Mouse (Mus musculus): ENCODE results near the gene Nr6a1. TPM values are rescaled to one million over a fixed set of nuclear protein-coding genes. Genes with fewer than 3 reads are reported as not detected.

Nr6a1 gene
- polyA plus RNA-seq, 1 experiment from 2014 or later: 3.1 TPM

DNA sequence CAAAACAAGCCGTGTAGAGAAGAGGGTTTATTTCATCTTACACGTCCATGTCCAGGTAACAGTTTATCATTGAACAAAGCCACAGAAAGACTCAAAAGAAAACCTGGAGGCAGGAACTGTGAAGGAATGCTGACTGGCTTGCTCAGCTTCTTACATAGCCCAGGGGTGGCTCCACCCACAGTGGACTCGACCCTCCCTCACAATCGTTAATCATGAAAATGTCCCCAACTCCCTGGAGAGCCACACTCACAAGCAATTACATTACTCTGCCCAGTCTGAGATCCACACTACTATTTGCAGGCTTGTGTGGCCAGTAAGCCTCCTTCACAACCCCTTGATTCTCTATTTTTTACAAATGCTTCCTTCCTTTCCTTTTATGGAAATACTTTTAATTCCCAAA lies 36.7 kb upstream of the Nr6a1 start:
- 47% methylated on average over 4 of the region's 4 CpGs for WGBS
- Histone ChIP-seq H3K4me1 (replicated peaks; ENCODE audit: control insufficient read depth, insufficient read depth, low read length) (no peaks in the 10 kb centered on the region), H3K36me3 (ENCODE audit: control insufficient read depth, insufficient read depth, low read length) (no peaks in the 10 kb centered on the region), H3K27me3 (ENCODE audit: control insufficient read depth, insufficient read depth, low read length) (no peaks in the 10 kb centered on the region), H3K4me3 (ENCODE audit: low read depth, low read length) (no peak overlapping the region), H3K27ac (ENCODE audit: low read depth, low read length) (no peak overlapping the region), H3K4me2 (ENCODE audit: low read depth, low read length, severe bottlenecking) (no peak overlapping the region), H3K9ac (ENCODE audit: low read length) (no peak overlapping the region), H3K9me3 (ENCODE audit: control insufficient read depth, low read length) (no peaks in the 10 kb centered on the region)
- ATAC-seq (replicated peaks; ENCODE audit: low FRiP score): no peak
- DNase-seq (ENCODE audit: low spot score): no peak

DNA sequence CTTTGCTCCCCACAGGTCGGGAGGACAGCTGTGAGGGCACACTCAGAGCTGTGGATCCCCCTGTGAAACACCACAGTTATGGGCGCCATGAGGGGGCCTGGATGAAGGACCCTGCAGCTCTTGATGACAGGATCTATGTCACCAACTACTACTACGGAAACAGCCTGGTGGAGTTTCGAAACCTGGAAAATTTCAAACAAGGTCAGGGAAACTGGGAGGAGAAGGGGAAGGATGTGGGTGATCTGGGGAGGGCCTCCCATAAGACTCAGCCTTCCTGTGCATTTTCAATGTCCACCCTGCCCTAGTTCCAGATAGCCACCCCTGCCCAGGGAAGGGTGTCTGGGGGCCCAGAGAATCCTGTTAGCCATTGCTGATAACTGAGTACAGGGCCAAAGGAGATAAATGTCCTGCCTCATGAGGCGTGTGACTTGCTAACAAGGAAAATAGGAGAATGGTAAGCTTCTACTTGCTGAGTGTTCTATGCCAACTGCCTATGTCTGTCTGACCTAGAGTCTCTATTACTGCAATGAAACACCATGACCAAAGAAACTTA lies 30.3 kb upstream of the Nr6a1 start:
- H3K9ac ChIP-seq (ENCODE audit: low read length): no peak overlapping the region
- no peak overlapping the region for H3K27ac ChIP-seq (ENCODE audit: low read depth, low read length)
- 83% methylated on average over 5 of the region's 5 CpGs for WGBS

DNA sequence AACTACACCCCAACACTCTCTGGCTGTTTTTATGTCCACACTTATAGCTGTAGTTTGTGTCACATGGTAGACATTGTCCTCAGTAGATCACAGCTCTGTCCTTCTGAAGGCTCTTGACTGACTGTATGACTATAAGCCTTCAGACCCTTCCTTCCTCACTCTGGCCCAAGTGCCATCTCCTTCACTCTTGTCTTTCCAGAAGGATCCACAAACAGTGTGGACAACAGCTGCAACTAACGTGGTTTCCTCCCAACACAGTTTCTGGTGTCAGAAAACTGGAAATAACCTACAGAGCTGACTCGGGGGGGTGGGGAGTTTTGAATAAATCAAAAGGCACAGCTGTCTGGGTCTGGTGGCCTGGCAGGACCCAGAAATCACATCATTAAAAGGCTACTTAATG lies 28.6 kb upstream of the Nr6a1 start:
- Histone ChIP-seq H3K4me1 (replicated peaks; ENCODE audit: control insufficient read depth, insufficient read depth, low read length) (no peaks in the 10 kb centered on the region), H3K9me3 (ENCODE audit: control insufficient read depth, low read length) (no peaks in the 10 kb centered on the region), H3K27ac (ENCODE audit: low read depth, low read length) (no peak overlapping the region), H3K4me2 (ENCODE audit: low read depth, low read length, severe bottlenecking) (no peak overlapping the region), H3K4me3 (ENCODE audit: low read depth, low read length) (no peak overlapping the region), H3K36me3 (ENCODE audit: control insufficient read depth, insufficient read depth, low read length) (no peaks in the 10 kb centered on the region), H3K9ac (ENCODE audit: low read length) (no peak overlapping the region), H3K27me3 (ENCODE audit: control insufficient read depth, insufficient read depth, low read length) (no peaks in the 10 kb centered on the region)
- no peak for ATAC-seq (replicated peaks; ENCODE audit: low FRiP score)
- WGBS: 96% methylated on average over 2 of the region's 2 CpGs
- no peak for DNase-seq (ENCODE audit: low spot score)

More for the DNA sequence above, 30.3 kb upstream of the Nr6a1 start:
- Histone ChIP-seq H3K27me3 (ENCODE audit: control insufficient read depth, insufficient read depth, low read length) (no peaks in the 10 kb centered on the region), H3K9me3 (ENCODE audit: control insufficient read depth, low read length) (no peaks in the 10 kb centered on the region), H3K4me2 (ENCODE audit: low read depth, low read length, severe bottlenecking) (no peak overlapping the region), H3K36me3 (ENCODE audit: control insufficient read depth, insufficient read depth, low read length) (no peaks in the 10 kb centered on the region), H3K4me3 (ENCODE audit: low read depth, low read length) (no peak overlapping the region), H3K4me1 (replicated peaks; ENCODE audit: control insufficient read depth, insufficient read depth, low read length) (no peaks in the 10 kb centered on the region)
- ATAC-seq (replicated peaks; ENCODE audit: low FRiP score) (no peak), DNase-seq (ENCODE audit: low spot score) (no peak)

DNA sequence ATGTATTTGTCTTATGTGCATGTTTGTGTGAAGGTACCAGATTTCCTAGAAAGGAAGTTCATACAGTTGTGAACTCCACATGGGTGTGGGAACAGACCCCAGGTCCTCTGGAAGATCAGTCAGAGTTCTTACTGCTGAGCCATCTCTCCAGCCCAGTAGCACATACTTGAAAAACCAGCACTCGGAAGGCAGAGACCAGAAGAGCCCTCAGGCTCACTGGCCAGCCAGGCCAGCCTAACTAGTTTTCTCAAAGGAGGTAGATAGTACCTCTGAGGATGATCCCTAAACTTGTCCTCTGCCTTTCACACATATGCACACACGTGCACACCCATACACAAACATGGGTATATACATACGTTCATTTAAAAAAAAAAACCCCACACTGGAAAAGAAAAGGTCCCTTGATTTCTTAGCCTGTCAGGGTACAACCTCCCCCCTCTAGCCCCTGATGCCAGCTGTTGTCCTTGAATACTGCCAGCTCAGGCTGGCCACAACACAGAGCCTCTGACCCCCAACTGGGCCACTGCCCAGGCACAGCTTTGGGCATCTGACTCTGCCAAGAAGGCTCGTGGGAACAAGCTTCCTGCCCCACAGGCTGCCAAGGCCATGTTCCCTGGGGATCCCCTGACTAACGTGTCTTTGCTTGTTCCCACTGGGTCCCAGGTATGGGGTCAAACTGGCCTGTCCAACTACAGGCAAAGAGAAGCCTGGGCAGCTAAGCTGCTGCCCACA lies 25.8 kb upstream of the Nr6a1 start:
- Histone ChIP-seq H3K27me3 (ENCODE audit: control insufficient read depth, insufficient read depth, low read length) (no peaks in the 10 kb centered on the region), H3K4me1 (replicated peaks; ENCODE audit: control insufficient read depth, insufficient read depth, low read length) (no peaks in the 10 kb centered on the region), H3K4me2 (ENCODE audit: low read depth, low read length, severe bottlenecking) (no peak overlapping the region), H3K27ac (ENCODE audit: low read depth, low read length) (no peak overlapping the region), H3K4me3 (ENCODE audit: low read depth, low read length) (no peak overlapping the region), H3K9me3 (ENCODE audit: control insufficient read depth, low read length) (no peaks in the 10 kb centered on the region), H3K9ac (ENCODE audit: low read length) (no peak overlapping the region), H3K36me3 (ENCODE audit: control insufficient read depth, insufficient read depth, low read length) (no peaks in the 10 kb centered on the region)
- DNase-seq (ENCODE audit: low spot score) (no peak), ATAC-seq (replicated peaks; ENCODE audit: low FRiP score) (no peak)
- WGBS: 78% methylated on average over 5 of the region's 5 CpGs

DNA sequence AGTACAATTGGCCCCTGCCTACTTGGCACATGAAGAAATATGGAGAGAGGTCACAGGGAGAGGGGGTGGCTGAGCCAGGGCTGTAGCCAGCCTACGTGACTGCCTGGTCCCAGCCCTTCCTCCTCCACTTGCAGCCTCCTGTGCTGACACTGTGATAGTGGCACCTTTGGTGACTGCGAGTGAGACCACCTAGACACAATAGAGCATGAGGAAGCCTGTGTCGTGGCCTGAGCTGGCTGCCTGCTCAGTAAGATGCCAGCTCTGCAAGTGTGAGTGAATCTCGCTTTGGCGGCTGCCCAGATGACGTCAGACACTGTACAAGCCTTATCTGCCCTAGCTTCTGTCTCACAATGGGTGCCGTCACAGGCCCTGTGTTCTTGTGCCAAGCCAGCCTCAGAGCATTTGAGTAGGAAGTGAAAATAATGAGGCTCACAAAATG lies 22.8 kb upstream of the Nr6a1 start:
- Histone ChIP-seq H3K4me2 (ENCODE audit: low read depth, low read length, severe bottlenecking) (no peak overlapping the region), H3K27ac (ENCODE audit: low read depth, low read length) (no peak overlapping the region), H3K36me3 (ENCODE audit: control insufficient read depth, insufficient read depth, low read length) (no peaks in the 10 kb centered on the region), H3K27me3 (ENCODE audit: control insufficient read depth, insufficient read depth, low read length) (no peaks in the 10 kb centered on the region), H3K4me3 (ENCODE audit: low read depth, low read length) (no peak overlapping the region), H3K4me1 (replicated peaks; ENCODE audit: control insufficient read depth, insufficient read depth, low read length) (no peaks in the 10 kb centered on the region), H3K9ac (ENCODE audit: low read length) (no peak overlapping the region), H3K9me3 (ENCODE audit: control insufficient read depth, low read length) (no peaks in the 10 kb centered on the region)
- ATAC-seq (replicated peaks; ENCODE audit: low FRiP score) (no peak), DNase-seq (ENCODE audit: low spot score) (no peak)
- WGBS: 86% methylated on average over 7 of the region's 7 CpGs

DNA sequence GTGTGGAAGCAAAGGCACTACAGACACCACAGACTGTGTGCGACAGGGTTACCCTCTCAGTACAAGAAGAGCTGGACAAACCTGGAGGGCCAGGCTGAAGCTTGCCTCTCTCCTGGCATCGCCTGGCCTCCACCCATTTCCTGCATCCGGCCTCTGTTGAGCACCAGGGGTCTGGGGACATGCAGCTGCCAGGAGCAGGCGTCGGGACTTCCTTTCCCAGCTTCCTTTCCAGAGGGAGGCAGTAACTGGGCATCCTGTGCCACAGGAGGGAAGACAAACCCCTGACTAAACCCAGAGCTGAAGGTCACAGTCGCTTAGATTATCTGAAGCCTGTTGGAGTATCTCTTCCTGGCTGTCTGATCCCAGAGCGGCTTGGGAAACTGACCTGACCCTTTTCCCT lies 20.1 kb upstream of the Nr6a1 start:
- Histone ChIP-seq H3K4me1 (replicated peaks; ENCODE audit: control insufficient read depth, insufficient read depth, low read length) (no peaks in the 10 kb centered on the region), H3K4me3 (ENCODE audit: low read depth, low read length) (no peak overlapping the region), H3K27me3 (ENCODE audit: control insufficient read depth, insufficient read depth, low read length) (no peaks in the 10 kb centered on the region), H3K9ac (ENCODE audit: low read length) (no peak overlapping the region), H3K36me3 (ENCODE audit: control insufficient read depth, insufficient read depth, low read length) (no peaks in the 10 kb centered on the region), H3K4me2 (ENCODE audit: low read depth, low read length, severe bottlenecking) (no peak overlapping the region), H3K9me3 (ENCODE audit: control insufficient read depth, low read length) (no peaks in the 10 kb centered on the region), H3K27ac (ENCODE audit: low read depth, low read length) (no peak overlapping the region)
- ATAC-seq (replicated peaks; ENCODE audit: low FRiP score) (no peak), DNase-seq (ENCODE audit: low spot score) (no peak)
- 77% methylated on average over 7 of the region's 7 CpGs for WGBS

DNA sequence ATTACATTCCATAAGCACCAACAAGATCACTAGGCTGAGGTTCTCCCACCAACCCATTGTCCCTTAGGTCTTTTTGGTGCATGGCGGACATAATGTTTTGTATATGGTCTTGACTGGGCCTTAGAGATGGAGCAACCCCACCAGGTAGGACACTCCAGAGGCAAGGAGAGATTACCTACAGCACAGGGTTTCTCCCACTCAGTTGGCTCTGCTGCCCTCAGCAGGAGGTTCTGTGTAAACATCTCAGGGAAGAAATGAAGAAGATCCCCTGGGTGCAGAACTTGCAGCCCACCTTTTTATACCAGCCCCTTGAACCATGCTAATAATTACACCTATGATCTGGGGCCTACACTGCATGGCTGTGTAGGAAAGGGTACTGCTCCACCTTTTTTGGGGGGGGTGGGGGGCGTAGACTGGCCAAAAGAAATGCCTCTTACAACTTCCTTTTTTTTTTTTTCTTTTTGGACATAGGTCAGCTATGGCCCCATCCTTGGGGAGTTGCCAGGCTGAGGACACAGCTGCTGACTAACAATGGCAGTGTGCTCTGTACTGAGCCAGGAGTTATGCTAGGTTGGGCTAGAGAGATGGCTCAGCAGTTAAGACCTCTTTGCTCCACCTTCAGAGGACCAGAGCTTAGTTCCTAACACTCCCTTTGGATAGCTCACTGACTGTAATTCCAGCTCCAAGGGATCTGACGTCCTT lies 17.1 kb upstream of the Nr6a1 start:
- DNase-seq (ENCODE audit: low spot score) (no peak), ATAC-seq (replicated peaks; ENCODE audit: low FRiP score) (no peak)
- no peaks in the 10 kb centered on the region for H3K4me1 ChIP-seq (replicated peaks; ENCODE audit: control insufficient read depth, insufficient read depth, low read length)
- H3K4me2 ChIP-seq (ENCODE audit: low read depth, low read length, severe bottlenecking): no peak overlapping the region
- H3K9me3 ChIP-seq (ENCODE audit: control insufficient read depth, low read length): no peaks in the 10 kb centered on the region
- H3K27me3 ChIP-seq (ENCODE audit: control insufficient read depth, insufficient read depth, low read length): no peaks in the 10 kb centered on the region
- no peak overlapping the region for H3K4me3 ChIP-seq (ENCODE audit: low read depth, low read length)
- no peak overlapping the region for H3K27ac ChIP-seq (ENCODE audit: low read depth, low read length)
- no peak overlapping the region for H3K9ac ChIP-seq (ENCODE audit: low read length)
- 71% methylated on average over 3 of the region's 3 CpGs for WGBS
- H3K36me3 ChIP-seq (ENCODE audit: control insufficient read depth, insufficient read depth, low read length): no peaks in the 10 kb centered on the region

DNA sequence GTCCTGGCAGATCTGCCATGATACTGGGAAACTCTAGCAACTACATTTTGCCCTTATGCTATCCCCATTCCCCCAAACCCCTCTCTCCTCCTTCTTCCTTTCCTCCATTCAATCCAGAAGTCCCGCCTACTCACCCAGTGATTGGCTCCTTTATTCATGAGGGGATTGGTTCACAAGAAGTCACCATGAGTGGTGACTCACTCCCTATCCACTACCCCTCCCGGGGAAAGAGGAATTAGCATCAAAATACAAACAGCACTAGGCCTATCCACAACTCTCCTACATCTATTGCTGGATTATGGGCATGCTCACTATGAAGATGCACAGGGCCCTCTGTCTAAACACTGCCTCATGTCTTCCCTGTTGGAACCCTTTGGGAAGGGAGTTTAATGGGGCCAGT lies 16.5 kb upstream of the Nr6a1 start:
- H3K4me1 ChIP-seq (replicated peaks; ENCODE audit: control insufficient read depth, insufficient read depth, low read length): no peaks in the 10 kb centered on the region
- no peaks in the 10 kb centered on the region for H3K9me3 ChIP-seq (ENCODE audit: control insufficient read depth, low read length)
- no peak overlapping the region for H3K9ac ChIP-seq (ENCODE audit: low read length)
- H3K36me3 ChIP-seq (ENCODE audit: control insufficient read depth, insufficient read depth, low read length): no peaks in the 10 kb centered on the region
- H3K27ac ChIP-seq (ENCODE audit: low read depth, low read length): no peak overlapping the region
- H3K27me3 ChIP-seq (ENCODE audit: control insufficient read depth, insufficient read depth, low read length): no peaks in the 10 kb centered on the region
- 43% methylated on average over 2 of the region's 2 CpGs for WGBS
- ATAC-seq (replicated peaks; ENCODE audit: low FRiP score) (no peak; the same call in 1 of the 2 replicates), DNase-seq (ENCODE audit: low spot score) (no peak)
- no peak overlapping the region for H3K4me2 ChIP-seq (ENCODE audit: low read depth, low read length, severe bottlenecking)
- no peak overlapping the region for H3K4me3 ChIP-seq (ENCODE audit: low read depth, low read length)

Measured in forebrain, embryonic 11.5 days (tissue).